Mouse (Mus musculus) neural tube, postnatal 0 days (tissue): ENCODE results near the gene Apobr. TPM values are rescaled to one million over a fixed set of nuclear protein-coding genes. Genes with fewer than 3 reads are reported as not detected.

Source experiments
- microRNA-seq: library from miRNA; unstranded; fragments of <30 nt; microRNA quantifications from one replicate; pipeline ENCODE4, GENCODE M21; 2016
- polyA plus RNA-seq: library from polyadenylated mRNA; unstranded; fragments of >200 nt; fragmentation: Nextera tagmentation; extraction: Ambion mirVana; gene quantifications from 2 replicates; pipeline ENCODE4 v1.2.1, GENCODE M21; 2015

The Apobr gene
- 0.47 and 0.98 TPM in 2 replicates for polyA plus RNA-seq

DNA sequence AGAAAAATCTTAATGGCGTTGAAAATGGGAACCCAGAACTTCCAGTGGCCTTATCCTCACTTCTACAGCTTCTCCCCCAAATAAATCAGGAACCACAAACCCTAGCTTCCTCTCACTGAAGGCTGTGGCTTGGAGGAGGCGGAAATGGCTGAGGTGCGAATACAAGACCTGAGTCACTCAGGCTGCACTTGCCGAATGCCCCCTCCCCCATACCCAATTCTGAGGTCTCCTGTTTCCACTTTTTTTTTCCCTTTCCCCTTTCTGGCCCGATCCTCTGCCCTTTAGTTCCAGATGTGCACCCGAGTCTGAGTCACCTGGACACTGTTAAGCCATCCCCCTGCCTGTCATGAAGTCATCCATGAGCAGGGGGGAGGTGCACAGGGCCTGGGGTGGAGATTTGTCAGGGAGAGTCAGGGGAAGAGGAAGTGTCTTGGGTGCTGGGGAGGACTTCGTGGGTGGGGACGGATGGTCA lies at the start of gene Apobr:
Apobr (plus strand) TSS at position 437 of the 472 bp plus-strand sequence.

DNA sequence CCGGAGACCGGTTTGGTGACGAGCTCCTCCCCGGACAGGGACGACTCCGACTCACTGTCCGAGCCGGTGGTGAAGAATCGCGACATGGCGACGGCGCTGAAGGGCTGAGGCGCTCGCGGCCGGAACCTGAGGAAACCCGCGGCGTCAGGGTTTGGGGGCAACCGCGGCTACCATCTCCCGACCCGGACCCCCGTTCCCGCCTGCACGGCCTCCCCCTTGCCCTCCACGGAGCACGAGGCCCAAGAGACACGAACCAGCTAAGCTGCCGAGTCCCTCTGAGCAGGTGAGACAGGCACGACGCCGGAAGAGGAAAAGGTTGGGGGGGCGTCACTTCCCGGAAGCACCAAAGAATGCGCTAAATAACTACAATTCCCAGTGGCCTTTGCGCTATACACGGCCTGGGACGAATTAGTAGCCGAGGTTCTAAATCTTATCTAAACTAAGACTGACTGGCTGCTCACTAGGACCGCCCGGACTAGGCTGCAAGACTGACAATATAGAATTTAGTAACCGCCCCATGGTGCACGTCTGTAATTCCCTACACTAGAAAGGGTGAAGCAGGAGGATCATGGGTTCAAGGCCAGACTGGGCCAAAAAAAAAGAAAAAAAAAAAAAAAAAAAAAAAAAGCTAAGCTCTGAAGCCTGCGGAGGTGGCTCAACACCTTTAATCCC lies 18.5 kb upstream of the Apobr start, which contains the start of gene Eif3c:
Eif3c (minus strand) TSS at position 318 of the 672 bp plus-strand sequence.

DNA sequence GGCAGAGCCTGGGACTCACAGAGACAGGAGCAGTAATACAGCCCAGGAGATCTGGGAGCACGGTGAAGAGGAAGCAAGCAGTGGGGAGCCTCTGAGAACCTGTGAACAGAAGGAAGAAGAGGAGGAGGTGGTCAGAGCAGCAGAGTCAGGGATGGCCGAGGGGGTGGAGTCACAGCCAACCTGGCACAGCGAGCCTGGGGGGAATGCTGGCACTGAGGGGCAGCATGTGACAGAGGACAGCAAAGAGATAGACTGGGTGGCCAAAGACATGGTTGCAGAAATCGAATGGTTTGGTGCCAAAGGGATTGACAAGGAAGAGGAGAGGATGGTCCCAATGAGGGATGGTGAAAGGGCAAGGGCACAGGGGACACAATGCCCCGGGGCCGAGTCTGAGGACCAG lies 975 bp downstream of the Apobr start, which contains the start of gene Cln3:
Cln3 (minus strand) TSS at position 101 of the 400 bp plus-strand sequence.

DNA sequence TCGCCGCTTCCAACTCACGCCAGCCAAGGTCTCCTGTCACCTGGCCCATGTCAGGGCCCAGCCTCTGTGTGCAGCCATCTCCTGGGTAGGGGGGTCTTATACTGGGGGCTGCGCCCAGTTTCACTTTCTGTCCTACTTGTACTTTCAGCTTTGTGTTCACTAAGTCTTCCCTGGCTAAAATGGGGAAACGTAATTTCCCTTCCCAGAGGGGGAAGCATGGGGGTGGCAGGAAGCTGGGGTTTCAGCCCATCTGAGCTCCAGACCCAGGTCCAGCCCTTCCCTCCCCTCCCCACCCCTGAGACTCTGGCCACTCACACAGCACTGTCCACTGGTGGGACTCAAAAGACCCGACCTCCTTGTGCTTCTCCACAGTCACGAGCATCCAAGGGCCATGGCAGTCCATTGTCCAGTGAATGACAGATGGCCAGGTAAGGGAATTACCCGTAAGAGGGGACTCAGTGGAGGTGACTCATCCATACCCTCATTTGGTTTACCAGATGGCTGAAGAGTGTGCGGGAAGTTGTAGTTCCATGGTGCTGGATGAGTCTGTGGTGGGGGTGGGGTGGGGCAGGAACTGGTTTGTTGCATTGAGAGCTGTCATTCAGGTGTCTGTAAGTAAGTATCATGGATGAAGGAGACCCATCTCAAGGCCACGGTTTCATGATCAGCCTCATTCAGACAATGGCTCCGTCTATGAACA lies 10.3 kb downstream of the Apobr start, which contains the start of gene Il27:
Il27 (minus strand) TSS at position 80 of the 700 bp plus-strand sequence.

DNA sequence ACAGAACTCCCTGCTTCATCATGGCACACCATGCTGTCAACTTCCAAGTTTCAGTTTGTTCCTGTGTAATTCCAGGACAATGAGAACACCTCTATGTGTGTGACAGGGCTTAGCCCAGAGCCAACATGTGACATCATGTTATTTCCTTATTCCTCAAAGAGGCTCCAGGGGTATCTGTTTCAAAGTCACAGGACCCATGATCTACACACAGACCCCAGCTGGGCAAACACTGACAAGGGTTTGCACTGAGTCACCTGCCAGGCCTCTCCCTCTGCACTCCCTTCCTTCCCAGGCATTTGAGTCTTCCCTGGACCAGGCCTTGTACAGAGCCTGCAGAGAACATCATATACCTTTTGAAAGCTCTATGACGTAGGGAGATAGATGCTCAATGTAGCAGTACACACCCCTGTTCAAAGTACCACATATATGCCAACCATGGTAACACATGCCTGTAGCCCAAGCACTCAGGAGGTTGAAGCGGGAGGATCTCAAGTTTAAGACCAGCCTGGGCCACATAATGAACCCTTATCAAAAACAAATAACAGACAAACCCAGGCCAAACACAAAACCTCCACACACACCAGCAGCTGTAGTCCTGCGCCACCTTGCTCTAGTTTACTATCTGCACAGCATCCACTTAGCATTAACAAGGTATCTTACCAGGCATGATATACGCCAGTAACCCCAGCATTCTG lies 46.2 kb downstream of the Apobr start, which contains the start of gene Nupr1:
Nupr1 (minus strand) TSS at position 38 of the 695 bp plus-strand sequence.

Small RNA genes within 50 kb of the gene (microRNA-seq; reads per million reads assigned to microRNA genes)
- gene Mir7059: 1.2 reads per million

Other genes starting within 250 kb of the Apobr start
- 0.55 and 0.78 TPM in 2 replicates for gene Lat, start 215.4 kb upstream of the Apobr start, polyA plus RNA-seq
- 80.1 and 80.9 TPM in 2 replicates for gene Spns1, start 207.5 kb upstream of the Apobr start, polyA plus RNA-seq
- 1.9 and 3.2 TPM in 2 replicates for gene Nfatc2ip, start 188.2 kb upstream of the Apobr start, polyA plus RNA-seq
- gene Cd19, start 170.1 kb upstream of the Apobr start, polyA plus RNA-seq: 0.09 TPM in 1 of 2 replicates, not detected in the other
- 21.2 and 21.6 TPM in 2 replicates for gene Rabep2, start 156.2 kb upstream of the Apobr start, polyA plus RNA-seq
- 1.7 and 2.0 TPM in 2 replicates for gene Atp2a1, start 121.8 kb upstream of the Apobr start, polyA plus RNA-seq
- 48.6 and 52.7 TPM in 2 replicates for gene Sh2b1, start 109.5 kb upstream of the Apobr start, polyA plus RNA-seq
- 104 and 121 TPM in 2 replicates for gene Tufm, start 97.6 kb upstream of the Apobr start, polyA plus RNA-seq
- gene Atxn2l, start 81.5 kb upstream of the Apobr start, polyA plus RNA-seq: 56.8 and 62.0 TPM in 2 replicates
- gene Eif3c, start 18.5 kb upstream of the Apobr start, polyA plus RNA-seq: 185 and 204 TPM in 2 replicates
- 27.0 and 28.3 TPM in 2 replicates for gene Cln3, start 875 bp downstream of the Apobr start, polyA plus RNA-seq
- gene Il27, start 10.0 kb downstream of the Apobr start, polyA plus RNA-seq: not detected in 2 replicates
- gene Nupr1, start 45.9 kb downstream of the Apobr start, polyA plus RNA-seq: 22.9 and 33.6 TPM in 2 replicates
- gene Sgf29, start 64.4 kb downstream of the Apobr start, polyA plus RNA-seq: 44.2 and 55.6 TPM in 2 replicates
- 14.9 and 22.4 TPM in 2 replicates for gene Sult1a1, start 91.5 kb downstream of the Apobr start, polyA plus RNA-seq
- 164 and 178 TPM in 2 replicates for gene Bola2, start 110.5 kb downstream of the Apobr start, polyA plus RNA-seq
- 12.0 and 12.8 TPM in 2 replicates for gene Slx1b, start 110.8 kb downstream of the Apobr start, polyA plus RNA-seq
- 109 and 127 TPM in 2 replicates for gene Coro1a, start 122.8 kb downstream of the Apobr start, polyA plus RNA-seq
- 104 and 106 TPM in 2 replicates for gene Mapk3, start 174.7 kb downstream of the Apobr start, polyA plus RNA-seq
- gene Gdpd3, start 181.4 kb downstream of the Apobr start, polyA plus RNA-seq: 1.1 and 1.2 TPM in 2 replicates
- 255 and 259 TPM in 2 replicates for gene Ypel3, start 192.0 kb downstream of the Apobr start, polyA plus RNA-seq
- gene Tbx6, start 196.5 kb downstream of the Apobr start, polyA plus RNA-seq: 0.31 and 0.47 TPM in 2 replicates
- gene Ppp4c, start 207.6 kb downstream of the Apobr start, polyA plus RNA-seq: 129 and 149 TPM in 2 replicates
- 43.9 and 56.4 TPM in 2 replicates for gene Fam57b, start 212.7 kb downstream of the Apobr start, polyA plus RNA-seq
- 0.65 TPM in 1 of 2 replicates, not detected in the other for gene 4930451I11Rik, start 246.7 kb downstream of the Apobr start, polyA plus RNA-seq